Mouse (Mus musculus) forebrain, embryonic 12.5 days (tissue): ENCODE results near the gene Nubpl. TPM values are rescaled to one million over a fixed set of nuclear protein-coding genes. Genes with fewer than 3 reads are reported as not detected.
"Not testable (repeated sequence)": the region's sequence is repeated elsewhere in the genome, so short reads cannot be mapped to it uniquely, and the experiment has no call there.

Experiments
- ATAC-seq: fragments of 200-750 bp; cut with Nextera tagmentation; 2 replicates; pipeline ENCODE4 v1.8.0; 2017; ENCODE audit warnings: moderate TSS enrichment; ENCODE audit not compliant: low FRiP score
- H3K27ac ChIP-seq: fragments of 300-500 bp; sonication (generic); 2 replicates; pipeline ENCODE4 v1.5.1; 2016; ENCODE audit warnings: mild to moderate bottlenecking
- H3K27me3 ChIP-seq: fragments of 300-500 bp; sonication (generic); 2 replicates; pipeline ENCODE4 v1.6.1; 2016; ENCODE audit warnings: mild to moderate bottlenecking
- H3K36me3 ChIP-seq: fragments of 300-500 bp; sonication (generic); replicated peaks from 2 replicates; pipeline ENCODE4 v1.6.1; 2016; ENCODE audit warnings: mild to moderate bottlenecking
- H3K4me1 ChIP-seq: fragments of 300-500 bp; sonication (generic); 2 replicates; pipeline ENCODE4 v1.6.1; 2016
- H3K4me2 ChIP-seq: fragments of 300-500 bp; sonication (generic); 2 replicates; pipeline ENCODE4 v1.6.1; 2016; ENCODE audit warnings: mild to moderate bottlenecking, moderate library complexity
- H3K4me3 ChIP-seq: fragments of 300-500 bp; sonication (generic); replicated peaks from 2 replicates; pipeline ENCODE4 v1.5.1; 2016; ENCODE audit warnings: mild to moderate bottlenecking
- H3K9ac ChIP-seq: fragments of 300-500 bp; sonication (generic); 2 replicates; pipeline ENCODE4 v1.6.1; 2016; ENCODE audit warnings: mild to moderate bottlenecking
- H3K9me3 ChIP-seq: fragments of 300-500 bp; sonication (generic); 2 replicates; pipeline ENCODE4 v1.6.1; 2016
- WGBS: fragments of 180-500 bp; shearing (Covaris S2); methylation state at CpG from one replicate; pipeline ENCODE4 v1.1.7; 2016; 5-methylcytosine and 5-hydroxymethylcytosine counted together
- polyA plus RNA-seq: library from polyadenylated mRNA; unstranded; fragments of >200 nt; fragmentation: Nextera tagmentation; extraction: Ambion mirVana; gene quantifications from 2 replicates; pipeline ENCODE4 v1.2.1, GENCODE M21; 2016

Nubpl gene
- 14.3 and 16.6 TPM in 2 replicates for polyA plus RNA-seq

- Histone ChIP-seq H3K9me3 (no peaks in the 10 kb centered on the region), H3K27me3 (no peaks in the 10 kb centered on the region), H3K4me1 (peaks cover 4% of the 10 kb centered on the region; the same call in 1 of the 2 replicates), H3K27ac (0 out of 2 replicates have a peak within 1 kb of the TSS, but pooled peaks have one; percentile 50), H3K4me3 (peak within 1 kb of the TSS; percentile 91), H3K4me2 (peak within 1 kb of the TSS; percentile 58), H3K9ac (peak within 1 kb of the TSS; percentile 84), H3K36me3 (no peaks in the 10 kb centered on the region)
- peak; percentile 98 for ATAC-seq
- under 1% methylated on average over 32 of the region's 32 CpGs for WGBS
Observed at GRCm38 (mm10) chr12:52097650-52098070, at the start of gene Nubpl. TSS of gene Nubpl (plus strand) at chr12:52097737.

DNA sequence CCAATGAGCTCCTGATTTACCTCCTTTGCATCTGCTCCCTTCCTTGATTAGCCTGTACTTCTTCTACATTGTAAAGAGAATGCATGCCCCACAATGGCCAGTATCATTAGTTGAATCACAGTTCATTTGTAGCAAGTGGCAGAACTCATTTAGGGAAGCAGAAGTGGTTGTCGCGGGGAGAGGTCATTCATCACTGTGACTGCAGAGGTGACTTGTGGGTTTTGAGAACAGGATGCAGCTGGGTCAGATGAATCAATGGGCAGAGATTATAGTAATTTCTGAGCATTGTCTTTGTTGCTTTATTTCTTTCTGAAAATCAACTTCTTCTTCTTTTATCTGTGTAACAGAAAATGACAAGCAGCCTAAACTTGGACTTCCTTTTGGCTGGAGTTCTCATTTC, 48.2 kb upstream of the Nubpl start:
- H3K27me3 ChIP-seq: no peaks in the 10 kb centered on the region
- 72% methylated on average over 2 of the region's 2 CpGs for WGBS
- no peak overlapping the region for H3K4me2 ChIP-seq
- H3K36me3 ChIP-seq: no peaks in the 10 kb centered on the region
- H3K27ac ChIP-seq: no peak overlapping the region
- no peak for ATAC-seq
- no peaks in the 10 kb centered on the region for H3K9me3 ChIP-seq
- no peak overlapping the region for H3K9ac ChIP-seq
- no peak overlapping the region for H3K4me3 ChIP-seq
- no peaks in the 10 kb centered on the region for H3K4me1 ChIP-seq

DNA sequence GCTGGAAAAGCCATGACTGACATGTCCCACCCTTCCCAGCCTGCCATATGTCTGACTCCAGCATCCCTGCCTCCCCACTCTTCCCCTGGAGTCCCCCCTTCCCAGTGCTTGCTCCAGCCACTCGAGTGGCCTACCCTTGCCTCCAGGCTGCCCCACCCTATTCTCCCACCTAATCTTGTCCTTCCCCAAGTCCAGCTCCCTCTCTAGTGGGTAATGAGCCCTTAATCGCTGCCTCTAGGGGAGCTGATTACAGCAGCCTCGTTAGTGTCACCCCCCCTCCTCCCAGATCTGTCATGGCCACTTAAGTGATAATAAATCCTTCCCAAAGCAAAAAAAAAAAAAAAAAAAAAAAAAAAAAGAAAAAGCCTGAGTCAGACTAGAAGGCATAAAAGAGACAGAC, 18.2 kb upstream of the Nubpl start:
- not testable (repeated sequence) for H3K36me3 ChIP-seq, H3K9me3 ChIP-seq, H3K4me2 ChIP-seq, H3K27ac ChIP-seq, ATAC-seq, H3K4me1 ChIP-seq, H3K4me3 ChIP-seq, H3K9ac ChIP-seq, H3K27me3 ChIP-seq
- 22% methylated on average over 2 of the region's 3 CpGs for WGBS

- H3K4me1 ChIP-seq: peaks cover 4% of the 10 kb centered on the region; the same call in 1 of the 2 replicates
- no peaks in the 10 kb centered on the region for H3K9me3 ChIP-seq
- H3K27ac ChIP-seq: no peak overlapping the region
- H3K9ac ChIP-seq: no peak overlapping the region; the same call in 1 of the 2 replicates
- no peaks in the 10 kb centered on the region for H3K36me3 ChIP-seq
- H3K4me3 ChIP-seq: peak overlapping the region; percentile 91
- 74% methylated on average over 13 of the region's 13 CpGs for WGBS
- peak overlapping the region; percentile 58 for H3K4me2 ChIP-seq
- H3K27me3 ChIP-seq: no peaks in the 10 kb centered on the region
- peak; percentile 79 for ATAC-seq
Observed at GRCm38 (mm10) chr12:52097049-52097649, 388 bp upstream of the Nubpl start.

GRCm38 (mm10) chr12:52120276-52120675, 22.7 kb downstream of the Nubpl start:
- Histone ChIP-seq H3K4me3 (no peak overlapping the region), H3K9me3 (no peaks in the 10 kb centered on the region), H3K27me3 (0 out of 2 replicates have a peak, but pooled peaks cover 4% of the 10 kb centered on the region), H3K4me2 (no peak overlapping the region), H3K9ac (no peak overlapping the region), H3K36me3 (no peaks in the 10 kb centered on the region), H3K27ac (no peak overlapping the region), H3K4me1 (peaks cover 12% of the 10 kb centered on the region)
- no peak for ATAC-seq

DNA sequence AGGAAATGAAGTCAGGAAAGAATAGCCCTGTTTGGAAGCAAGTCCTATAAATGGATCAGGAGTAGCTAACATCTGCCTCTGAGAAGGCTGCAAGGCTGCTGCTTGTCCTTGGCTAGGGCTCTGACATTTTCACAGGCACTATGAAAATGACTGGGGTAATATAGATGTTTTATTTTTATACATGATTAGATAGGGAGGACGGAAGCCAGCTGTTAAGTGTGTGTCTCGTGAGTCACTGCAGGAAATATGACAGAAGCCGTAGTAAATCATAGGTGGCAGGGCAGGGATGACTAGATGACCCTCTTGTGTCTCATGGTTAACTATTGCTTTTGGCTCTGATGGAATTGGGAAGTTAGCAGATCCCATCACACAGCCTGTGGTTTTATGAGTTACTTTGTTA, 28.9 kb downstream of the Nubpl start:
- no peak for ATAC-seq

GRCm38 (mm10) chr12:52129072-52129471, 31.5 kb downstream of the Nubpl start:
- Histone ChIP-seq H3K4me2 (no peak overlapping the region), H3K27me3 (no peaks in the 10 kb centered on the region), H3K4me3 (no peak overlapping the region), H3K4me1 (peaks cover 11% of the 10 kb centered on the region), H3K36me3 (no peaks in the 10 kb centered on the region), H3K9me3 (no peaks in the 10 kb centered on the region), H3K9ac (no peak overlapping the region), H3K27ac (no peak overlapping the region)
- ATAC-seq: no peak
- 96% methylated on average over 3 of the region's 3 CpGs for WGBS

More for the DNA sequence above, 28.9 kb downstream of the Nubpl start:
- no peak overlapping the region for H3K4me2 ChIP-seq
- H3K27me3 ChIP-seq: no peaks in the 10 kb centered on the region
- H3K9me3 ChIP-seq: no peaks in the 10 kb centered on the region
- H3K36me3 ChIP-seq: no peaks in the 10 kb centered on the region
- no peak overlapping the region for H3K27ac ChIP-seq
- H3K4me3 ChIP-seq: no peak overlapping the region
- peaks cover 2% of the 10 kb centered on the region for H3K4me1 ChIP-seq
- H3K9ac ChIP-seq: no peak overlapping the region
- 85% methylated on average over 3 of the region's 3 CpGs for WGBS

GRCm38 (mm10) chr12:52132256-52132655, 34.7 kb downstream of the Nubpl start:
- Histone ChIP-seq H3K4me2 (peak overlapping the region; percentile 25), H3K36me3 (no peaks in the 10 kb centered on the region), H3K9me3 (no peaks in the 10 kb centered on the region), H3K4me3 (no peak overlapping the region), H3K27ac (peak overlapping the region; percentile 82), H3K4me1 (peaks cover 15% of the 10 kb centered on the region), H3K27me3 (no peaks in the 10 kb centered on the region), H3K9ac (no peak overlapping the region)
- no peak for ATAC-seq
- WGBS: 2% methylated on average over 10 of the region's 10 CpGs

DNA sequence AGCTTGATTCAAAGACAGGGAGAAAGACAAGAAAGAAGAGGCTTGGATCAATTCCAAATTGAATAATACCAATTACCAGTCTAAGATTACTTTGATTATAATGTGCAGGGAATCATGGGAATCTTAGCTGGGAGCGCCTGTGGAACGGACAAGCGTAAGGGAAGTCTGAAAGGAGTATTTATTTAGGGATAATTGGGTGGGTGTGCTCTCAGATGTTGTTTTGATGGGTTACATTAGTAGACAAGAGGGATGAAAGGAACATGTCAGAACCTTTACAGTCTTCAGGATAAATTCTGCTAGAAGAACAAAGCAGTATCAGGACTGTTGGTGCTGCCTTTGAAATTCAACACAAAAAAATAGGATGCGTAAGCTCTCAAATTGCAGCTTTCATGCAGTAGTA, 40.8 kb downstream of the Nubpl start:
- peak; percentile 86; the same call in 1 of the 2 replicates for ATAC-seq
- H3K27me3 ChIP-seq: no peaks in the 10 kb centered on the region
- peaks cover 13% of the 10 kb centered on the region; the same call in 1 of the 2 replicates for H3K4me1 ChIP-seq
- H3K9ac ChIP-seq: no peak overlapping the region
- no peak overlapping the region for H3K4me2 ChIP-seq
- WGBS: 12% methylated on average over 4 of the region's 4 CpGs
- no peak overlapping the region for H3K27ac ChIP-seq
- H3K4me3 ChIP-seq: no peak overlapping the region
- H3K9me3 ChIP-seq: no peaks in the 10 kb centered on the region
- H3K36me3 ChIP-seq: no peaks in the 10 kb centered on the region

GRCm38 (mm10) chr12:52146639-52147038, 49.1 kb downstream of the Nubpl start:
- no peaks in the 10 kb centered on the region for H3K9me3 ChIP-seq
- no peak overlapping the region for H3K27ac ChIP-seq
- 83% methylated on average over 2 of the region's 2 CpGs for WGBS
- no peaks in the 10 kb centered on the region for H3K27me3 ChIP-seq
- H3K4me2 ChIP-seq: no peak overlapping the region
- H3K9ac ChIP-seq: no peak overlapping the region
- H3K4me1 ChIP-seq: no peaks in the 10 kb centered on the region
- H3K36me3 ChIP-seq: peaks cover 6% of the 10 kb centered on the region; the same call in 1 of the 2 replicates
- H3K4me3 ChIP-seq: no peak overlapping the region
- ATAC-seq: no peak

DNA sequence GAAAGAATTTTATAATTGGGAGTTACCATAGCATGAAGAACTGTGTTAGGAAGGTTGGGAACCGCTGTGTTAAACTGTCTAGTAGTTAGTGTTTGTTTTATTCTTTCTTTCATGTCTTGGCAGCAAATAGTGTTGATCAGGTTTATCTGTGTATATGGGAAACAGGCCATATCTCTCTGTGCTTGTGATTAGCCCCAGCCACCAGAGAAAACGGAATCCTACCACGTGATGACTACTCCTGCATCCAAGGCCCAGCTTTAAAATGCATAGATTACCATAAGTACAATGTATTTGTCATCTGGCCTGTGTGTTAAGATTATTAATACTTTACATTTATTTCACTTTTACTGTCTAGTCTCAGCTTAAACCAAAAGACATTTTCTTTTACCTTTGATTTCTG, 51.9 kb downstream of the Nubpl start:
- no peaks in the 10 kb centered on the region; the same call in 1 of the 2 replicates for H3K36me3 ChIP-seq
- H3K9me3 ChIP-seq: no peaks in the 10 kb centered on the region
- no peak overlapping the region for H3K4me2 ChIP-seq
- no peak for ATAC-seq
- H3K27ac ChIP-seq: no peak overlapping the region
- no peak overlapping the region for H3K9ac ChIP-seq
- H3K4me3 ChIP-seq: no peak overlapping the region
- WGBS: 85% methylated on average over 3 of the region's 3 CpGs
- H3K27me3 ChIP-seq: no peaks in the 10 kb centered on the region
- H3K4me1 ChIP-seq: no peaks in the 10 kb centered on the region

DNA sequence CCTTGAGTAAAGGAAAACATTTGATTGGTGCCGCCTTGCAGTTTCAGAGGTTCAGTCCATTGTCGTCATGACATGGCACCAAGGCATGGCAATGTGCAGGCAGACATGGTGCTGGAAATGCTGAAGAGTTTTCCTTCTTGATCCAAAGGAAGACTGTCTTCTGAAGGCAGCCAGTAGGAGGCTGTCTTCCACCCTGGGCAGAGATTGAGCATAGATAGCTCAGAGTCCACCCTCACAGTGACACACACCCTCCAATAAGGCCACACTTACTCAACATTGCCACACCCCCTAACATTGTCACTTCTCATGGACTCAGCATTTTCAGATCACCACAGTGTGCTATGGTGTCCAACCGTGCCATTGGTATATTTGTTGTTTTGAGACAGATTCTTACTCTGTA, 54.5 kb downstream of the Nubpl start:
- H3K9me3 ChIP-seq: no peaks in the 10 kb centered on the region
- 97% methylated on average over 3 of the region's 3 CpGs for WGBS
- no peak overlapping the region for H3K9ac ChIP-seq
- H3K4me1 ChIP-seq: no peaks in the 10 kb centered on the region
- no peak overlapping the region for H3K4me2 ChIP-seq
- no peaks in the 10 kb centered on the region for H3K36me3 ChIP-seq
- H3K27ac ChIP-seq: no peak overlapping the region
- H3K4me3 ChIP-seq: no peak overlapping the region
- no peak for ATAC-seq
- H3K27me3 ChIP-seq: no peaks in the 10 kb centered on the region

- H3K4me2 ChIP-seq: no peak overlapping the region
- no peaks in the 10 kb centered on the region for H3K9me3 ChIP-seq
- H3K9ac ChIP-seq: no peak overlapping the region
- H3K27me3 ChIP-seq: no peaks in the 10 kb centered on the region
- H3K4me3 ChIP-seq: no peak overlapping the region
- ATAC-seq: no peak
- WGBS: 93% methylated on average over 4 of the region's 4 CpGs
- H3K36me3 ChIP-seq: no peaks in the 10 kb centered on the region
- H3K4me1 ChIP-seq: no peaks in the 10 kb centered on the region
- H3K27ac ChIP-seq: no peak overlapping the region
Observed at GRCm38 (mm10) chr12:52154906-52155305, 57.4 kb downstream of the Nubpl start.
